Mouse (Mus musculus) liver, adult 10 weeks (tissue): Measurements from ENCODE around the gene Gnl3. TPM values are rescaled to one million over a fixed set of nuclear protein-coding genes. Genes with fewer than 3 reads are reported as not detected.

Experiments used
- polyA plus RNA-seq: library from polyadenylated mRNA; stranded (reverse); fragments of 350-450 nt; fragmentation: Illumina TruSeq; extraction: RNeasy Lipid Tissue Mini Kit (QIAGEN cat#74804); gene quantifications from one replicate; pipeline ENCODE4 v1.2.3, GENCODE M21; 2014; ENCODE audit warnings: low read depth, low replicate concordance

The Gnl3 gene
- polyA plus RNA-seq: 73.8 TPM

DNA sequence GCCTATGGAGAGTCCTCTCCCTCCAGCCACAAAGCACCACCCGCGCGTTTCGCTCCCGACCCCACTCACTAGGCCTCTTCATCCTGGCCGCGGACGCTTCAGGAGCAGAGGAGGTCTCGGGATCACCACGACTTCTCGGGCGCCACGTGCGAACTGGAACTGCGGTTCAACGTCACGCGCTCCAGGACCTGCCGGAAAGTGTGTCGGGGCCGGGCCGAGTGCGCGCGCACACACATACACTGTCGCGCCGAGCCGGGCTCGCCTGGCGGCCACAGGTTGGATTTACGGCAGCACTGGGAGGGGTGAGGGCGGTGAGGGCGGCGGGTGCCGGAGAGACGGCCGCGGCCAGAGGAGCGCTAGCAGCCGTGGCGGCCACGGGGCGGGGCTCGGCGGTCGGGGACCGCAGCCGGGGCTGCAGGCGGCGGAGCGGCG, at the start of gene Gnl3, which contains the start of gene Pbrm1:
Gnl3 (minus strand) TSS at position 293 of the 432 bp plus-strand sequence.
Pbrm1 (plus strand) TSS at position 279 of the 432 bp plus-strand sequence.

DNA sequence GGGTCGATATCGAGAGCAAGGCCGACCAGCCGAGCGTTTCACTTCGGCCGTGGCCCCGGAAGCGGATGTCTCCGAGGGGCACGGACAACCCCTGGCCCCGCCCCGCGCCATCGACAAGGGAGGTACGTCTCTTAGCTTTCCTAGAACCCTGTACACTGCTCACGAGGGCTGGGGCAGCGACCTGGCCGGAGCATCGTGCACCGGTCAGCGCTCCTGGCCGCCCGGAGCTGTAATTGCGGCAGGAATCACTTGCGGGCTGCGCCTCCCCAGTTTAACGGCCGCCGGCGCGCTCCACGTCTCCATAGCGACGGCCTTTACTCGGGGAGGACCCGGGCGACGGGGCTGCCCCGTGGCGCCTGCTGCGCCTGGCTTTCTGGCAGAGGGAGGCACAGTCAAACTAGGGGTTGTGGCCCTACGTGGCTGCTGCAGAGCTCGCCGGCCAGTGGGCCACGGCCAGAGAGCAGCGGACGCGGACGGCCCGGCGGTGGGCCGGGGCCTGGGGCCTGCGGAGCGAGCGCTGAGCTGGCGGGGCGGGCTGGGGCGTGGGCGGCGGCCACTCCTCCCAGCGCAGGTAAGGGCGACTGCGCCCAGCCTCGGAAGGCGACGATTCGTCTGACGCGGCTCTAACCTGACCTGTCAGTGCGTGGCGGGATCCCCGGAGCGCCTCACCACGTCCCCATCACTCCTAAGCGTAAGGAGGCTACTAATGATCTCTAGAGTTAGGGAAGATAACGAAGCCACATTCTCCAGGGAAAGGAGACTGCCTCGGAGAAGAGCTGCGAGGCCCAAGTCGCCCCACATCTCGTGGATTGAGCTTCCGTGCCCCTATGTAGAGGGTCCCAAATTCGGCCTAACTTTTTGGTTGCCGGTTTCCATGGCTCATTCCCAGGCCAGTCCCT, 17.4 kb downstream of the Gnl3 start, which contains the start of the genes Glt8d1 and Spcs1:
Glt8d1 (plus strand) TSS at position 94 of the 899 bp plus-strand sequence.
Spcs1 (minus strand) TSS at position 366 of the 899 bp plus-strand sequence.

Other genes with a start within 250 kb of the Gnl3 start
- 2.7 TPM for gene Tmem110, start 193.6 kb downstream of the Gnl3 start, polyA plus RNA-seq
- gene Mustn1, start 140.0 kb downstream of the Gnl3 start, polyA plus RNA-seq: 1.3 TPM
- gene Itih4, start 132.7 kb downstream of the Gnl3 start, polyA plus RNA-seq: 463 TPM
- 223 TPM for gene Itih3, start 95.4 kb downstream of the Gnl3 start, polyA plus RNA-seq
- gene Itih1, start 75.9 kb downstream of the Gnl3 start, polyA plus RNA-seq: 104 TPM
- gene Nek4, start 67.8 kb downstream of the Gnl3 start, polyA plus RNA-seq: 11.2 TPM
- 24.5 TPM for gene Glt8d1, start 17.8 kb downstream of the Gnl3 start, polyA plus RNA-seq
- 263 TPM for gene Spcs1, start 17.5 kb downstream of the Gnl3 start, polyA plus RNA-seq
- 18.6 TPM for gene Pbrm1, start within 50 bp of the Gnl3 start, polyA plus RNA-seq
- 5.5 TPM for gene Smim4, start 109.8 kb upstream of the Gnl3 start, polyA plus RNA-seq
- not detected for gene Nt5dc2, start 111.9 kb upstream of the Gnl3 start, polyA plus RNA-seq
- gene Stab1, start 149.5 kb upstream of the Gnl3 start, polyA plus RNA-seq: 10.0 TPM
- 0.87 TPM for gene Tnnc1, start 189.2 kb upstream of the Gnl3 start, polyA plus RNA-seq
- 33.3 TPM for gene Nisch, start 197.8 kb upstream of the Gnl3 start, polyA plus RNA-seq
- not detected for gene Sema3g, start 198.7 kb upstream of the Gnl3 start, polyA plus RNA-seq
- 9.4 TPM for gene Phf7, start 232.2 kb upstream of the Gnl3 start, polyA plus RNA-seq
- gene Bap1, start 232.3 kb upstream of the Gnl3 start, polyA plus RNA-seq: 4.4 TPM